Mouse (Mus musculus): ENCODE data around the gene Ros1. TPM values are rescaled to one million over a fixed set of nuclear protein-coding genes. Genes with fewer than 3 reads are reported as not detected.
A peak's percentile ranks its signal among the peaks of the same experiment; 100 is the strongest.

Gene Ros1
- not detected in 2 replicates for total RNA-seq (2014; fragmentation: Nextera tagmentation)
- total RNA-seq (2017), result not detected in 2 replicates

DNA sequence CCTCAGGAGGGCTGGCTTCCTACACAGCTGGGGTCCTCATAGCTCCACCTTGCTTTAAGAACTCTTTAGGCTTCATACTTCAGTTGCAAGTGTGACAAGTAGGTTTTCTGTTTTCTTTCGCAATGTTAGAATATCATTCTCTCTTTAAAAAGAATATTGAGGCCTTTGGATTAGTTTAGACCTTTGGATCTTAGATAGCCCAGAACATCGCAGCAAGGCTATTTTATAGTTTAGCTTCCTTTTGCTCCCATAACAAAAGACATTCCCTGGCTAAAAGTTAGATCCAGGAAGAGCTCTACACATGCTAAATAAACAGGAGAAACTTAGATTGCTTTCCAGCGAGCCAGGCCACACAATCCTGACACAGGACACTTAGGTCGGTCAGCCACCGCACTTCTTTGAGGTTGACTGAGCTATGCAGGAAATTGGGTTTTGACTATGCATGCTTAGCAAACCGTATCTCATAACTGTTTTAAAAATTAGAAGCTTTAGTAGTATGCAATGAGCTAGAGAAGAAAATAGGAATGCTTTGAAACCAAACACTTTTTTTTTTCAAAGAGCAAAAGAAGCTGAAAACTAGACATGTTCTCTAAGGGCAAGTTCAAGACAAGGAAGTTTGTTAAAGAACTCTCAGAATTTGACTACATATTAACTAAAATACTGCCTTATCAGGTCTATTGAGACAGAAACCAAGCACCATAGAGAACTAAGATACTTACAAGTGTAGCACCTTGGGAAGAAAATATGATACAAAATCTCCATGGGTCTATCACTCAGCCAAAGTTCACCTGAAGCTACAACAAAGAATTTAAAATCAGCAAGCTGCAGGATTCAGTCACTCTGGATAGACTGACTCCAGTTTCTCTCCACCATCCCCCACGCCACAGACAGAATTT lies at the start of gene Ros1:
Gene Ros1, minus strand, starts transcription at position 288 of the 896 bp plus-strand sequence.
- no peak for ATAC-seq (replicated peaks; ENCODE audit: low FRiP score, low TSS enrichment, poor library complexity, severe bottlenecking)

- no peak for ATAC-seq (replicated peaks; ENCODE audit: low FRiP score, low TSS enrichment, poor library complexity, severe bottlenecking)
Observed at GRCm38 (mm10) chr10:52242680-52243323, 47.8 kb upstream of the Ros1 start.

- ATAC-seq (replicated peaks; ENCODE audit: low FRiP score, low TSS enrichment, poor library complexity, severe bottlenecking), result no peak
Observed at GRCm38 (mm10) chr10:52242015-52242414, 47.0 kb upstream of the Ros1 start.

DNA sequence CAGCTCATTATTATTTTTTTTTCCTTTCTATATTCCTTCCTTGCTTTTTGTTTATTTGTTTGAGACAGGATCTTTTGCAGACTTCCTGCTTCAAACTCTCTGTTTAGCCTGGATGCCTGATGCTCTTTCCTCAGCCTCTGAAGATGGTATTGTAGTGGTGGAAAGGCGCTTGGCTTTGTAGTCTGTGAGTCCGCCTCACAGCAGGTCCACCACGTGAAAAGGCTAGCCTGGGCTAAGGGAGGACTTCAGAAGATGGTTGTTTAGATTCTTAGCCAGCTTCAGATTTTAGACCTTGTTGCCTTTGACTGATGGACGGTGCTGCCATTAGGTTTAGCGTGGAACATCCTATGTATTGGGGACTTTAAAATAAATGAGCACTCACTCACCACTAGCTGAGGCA lies 40.4 kb upstream of the Ros1 start:
- no peak for ATAC-seq (replicated peaks; ENCODE audit: low FRiP score, low TSS enrichment, poor library complexity, severe bottlenecking)

- no peak for ATAC-seq (replicated peaks; ENCODE audit: low FRiP score, low TSS enrichment, poor library complexity, severe bottlenecking)
Observed at GRCm38 (mm10) chr10:52234654-52234981, 39.6 kb upstream of the Ros1 start.

DNA sequence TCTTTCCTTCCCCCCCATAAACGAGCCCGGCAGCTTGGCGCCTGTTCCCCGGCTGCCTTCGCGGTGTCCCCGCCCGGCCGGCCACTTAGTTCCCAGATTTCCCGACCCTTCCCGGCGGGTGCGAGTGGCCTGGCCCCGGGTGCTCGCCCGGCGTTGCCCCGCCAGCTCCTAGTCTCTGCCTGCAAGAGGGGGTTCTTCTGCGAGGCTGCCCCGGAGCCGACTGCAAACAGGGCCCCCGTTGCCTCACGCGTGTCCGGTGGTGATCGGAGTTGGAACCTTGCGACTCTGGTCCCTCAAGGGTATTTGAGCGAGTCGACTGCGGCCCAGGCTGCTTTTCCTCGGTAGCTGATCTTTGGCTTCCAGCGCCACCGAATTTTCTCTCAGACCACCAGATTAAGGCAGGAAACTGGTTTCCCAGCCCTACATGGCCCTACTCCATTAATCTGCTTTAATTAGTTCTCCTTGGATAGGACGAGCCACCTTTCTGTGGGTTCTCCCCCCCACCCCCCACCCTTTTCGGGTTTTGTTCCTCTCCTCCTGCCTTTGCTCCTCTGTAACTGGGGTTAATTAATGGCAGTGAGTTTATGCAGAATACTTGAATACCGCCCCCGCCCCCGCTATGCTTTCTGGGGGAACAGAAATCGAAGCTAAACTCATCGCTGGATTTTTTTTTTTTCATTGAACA lies 39.1 kb upstream of the Ros1 start:
- 0 out of 2 replicates have a peak, but pooled peaks have one; percentile 15 for ATAC-seq (replicated peaks; ENCODE audit: low FRiP score, low TSS enrichment, poor library complexity, severe bottlenecking)

- peak; percentile 74 for ATAC-seq (replicated peaks; ENCODE audit: low FRiP score, low TSS enrichment, poor library complexity, severe bottlenecking)
Observed at GRCm38 (mm10) chr10:52233301-52233968, 38.4 kb upstream of the Ros1 start, which contains the start of gene Dcbld1. Gene Dcbld1, plus strand, starts transcription at chr10:52233619.

- ATAC-seq (replicated peaks; ENCODE audit: low FRiP score, low TSS enrichment, poor library complexity, severe bottlenecking), result peak; percentile 77
Observed at GRCm38 (mm10) chr10:52232196-52233176, 37.4 kb upstream of the Ros1 start.

GRCm38 (mm10) chr10:52219600-52219999 lies 24.6 kb upstream of the Ros1 start:
- ATAC-seq (replicated peaks; ENCODE audit: low FRiP score, low TSS enrichment, poor library complexity, severe bottlenecking), result no peak

DNA sequence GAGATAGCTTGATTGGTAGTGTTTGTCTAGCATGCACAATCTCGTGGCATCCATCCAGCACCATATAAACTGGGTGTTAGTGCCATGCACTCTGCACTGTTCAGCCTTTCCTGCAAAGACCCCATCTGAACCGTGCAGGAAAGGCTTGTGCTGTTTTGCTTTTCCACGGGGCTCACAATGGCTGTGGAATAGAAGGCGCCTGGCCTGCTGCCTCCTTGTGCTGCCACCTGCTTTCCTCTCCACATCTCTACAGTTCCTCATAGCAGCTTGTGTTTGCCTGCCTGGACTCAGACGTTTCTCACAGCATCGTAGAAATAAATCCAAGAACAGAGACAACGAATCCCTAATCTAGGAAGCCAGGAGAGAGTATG lies 22.5 kb upstream of the Ros1 start:
- ATAC-seq (replicated peaks; ENCODE audit: low FRiP score, low TSS enrichment, poor library complexity, severe bottlenecking), result no peak

DNA sequence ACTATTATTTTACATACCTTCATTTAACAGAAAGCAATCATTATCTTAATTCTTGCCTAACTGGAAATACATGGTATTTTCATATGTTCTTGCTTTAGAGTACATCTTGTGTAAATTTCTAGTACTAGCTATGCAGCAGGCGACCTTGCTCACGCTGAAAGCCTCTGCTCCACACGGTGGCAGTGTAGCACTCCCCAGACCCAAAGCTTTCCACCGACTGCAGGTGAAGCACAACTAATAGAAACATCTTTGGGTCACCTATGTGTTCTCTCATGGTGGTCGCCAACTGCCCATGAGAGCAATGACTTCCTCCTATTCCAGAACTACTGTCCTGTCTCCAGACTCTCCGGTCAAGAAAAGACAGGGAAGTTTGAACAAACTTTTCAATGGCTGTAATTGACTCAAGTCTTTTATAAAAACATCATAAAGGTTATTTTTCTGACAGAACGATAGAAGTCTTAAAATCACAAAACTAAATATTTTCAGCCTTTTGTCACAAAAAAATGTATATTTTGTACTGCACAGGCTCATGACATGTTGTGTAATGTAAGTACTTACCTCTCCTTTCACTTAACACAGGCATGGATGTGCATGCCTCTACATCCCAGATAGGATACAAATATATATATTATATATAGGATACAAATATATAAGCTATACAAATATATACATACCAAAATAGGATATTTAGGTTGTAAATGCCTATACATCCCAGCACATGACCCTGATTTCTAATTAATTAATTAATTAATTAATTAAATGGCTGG lies 21.9 kb upstream of the Ros1 start:
- ATAC-seq (replicated peaks; ENCODE audit: low FRiP score, low TSS enrichment, poor library complexity, severe bottlenecking), result 0 out of 2 replicates have a peak, but pooled peaks have one; percentile 61

DNA sequence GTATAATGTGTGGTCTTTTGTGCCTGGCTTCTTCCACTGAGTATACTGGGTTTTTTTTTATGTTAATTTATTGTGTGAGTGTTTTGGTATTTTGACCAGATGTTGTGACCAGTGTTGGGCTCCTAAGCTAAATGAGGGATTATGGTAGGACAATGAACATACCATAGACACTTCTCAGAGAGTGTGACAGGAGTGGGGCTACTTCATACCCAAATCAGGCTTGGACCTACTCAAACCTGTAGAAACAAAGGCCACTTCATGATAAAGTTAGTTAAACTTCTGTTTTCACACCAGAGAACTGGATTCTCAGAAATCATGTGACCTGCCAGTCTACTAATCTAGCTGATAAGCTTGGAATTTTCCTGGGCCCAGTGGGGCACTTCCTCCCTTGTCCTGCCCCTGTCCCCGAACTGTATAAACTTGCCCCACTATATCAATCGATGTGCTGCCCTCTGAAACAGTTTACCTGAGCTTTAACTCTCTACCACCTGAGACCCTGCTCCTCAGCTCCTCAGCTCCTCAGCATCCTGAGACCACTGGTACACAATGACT lies 20.3 kb upstream of the Ros1 start:
- no peak for ATAC-seq (replicated peaks; ENCODE audit: low FRiP score, low TSS enrichment, poor library complexity, severe bottlenecking)

DNA sequence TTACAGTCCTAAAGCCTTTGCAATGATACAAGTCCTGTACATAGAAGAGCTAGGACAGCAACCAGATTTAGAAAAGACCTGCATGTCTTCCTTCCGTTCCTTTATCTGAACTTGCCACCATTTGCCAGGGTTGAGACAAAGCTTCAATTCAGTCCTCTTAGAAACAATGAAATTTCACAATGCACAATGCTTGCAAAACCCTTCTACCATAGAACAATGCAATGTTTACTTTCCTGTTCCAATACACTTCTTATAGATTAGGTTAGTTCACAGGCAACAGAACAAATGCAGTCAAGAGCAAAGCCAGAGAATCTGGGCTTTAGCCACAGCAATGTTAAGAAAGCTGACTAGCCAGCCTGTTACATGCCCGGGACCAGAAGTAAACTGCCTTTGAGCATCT lies 9.0 kb upstream of the Ros1 start:
- no peak for ATAC-seq (replicated peaks; ENCODE audit: low FRiP score, low TSS enrichment, poor library complexity, severe bottlenecking)

GRCm38 (mm10) chr10:52185900-52186299 lies 9.1 kb downstream of the Ros1 start:
- ATAC-seq (replicated peaks; ENCODE audit: low FRiP score, low TSS enrichment, poor library complexity, severe bottlenecking), result no peak

DNA sequence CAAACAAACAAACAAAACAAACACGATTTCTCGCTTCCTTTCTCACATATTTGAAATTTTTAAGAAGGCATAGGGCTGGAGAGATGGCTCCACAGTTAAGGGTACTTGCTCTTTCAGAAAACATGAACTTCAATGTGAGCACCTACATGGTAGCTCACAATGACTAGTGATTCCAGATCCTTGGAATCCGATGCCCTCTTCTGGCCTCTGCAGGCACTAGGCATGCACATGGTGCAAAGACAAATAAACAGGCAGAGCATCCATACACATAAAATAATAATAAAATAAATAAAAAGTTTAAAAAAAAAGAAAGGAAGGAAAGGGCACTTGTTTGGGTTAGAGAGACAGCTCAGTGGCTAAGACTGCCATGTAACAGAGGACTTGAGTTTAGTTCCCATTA lies 12.2 kb downstream of the Ros1 start:
- ATAC-seq (replicated peaks; ENCODE audit: low FRiP score, low TSS enrichment, poor library complexity, severe bottlenecking), result no peak

- no peak for ATAC-seq (replicated peaks; ENCODE audit: low FRiP score, low TSS enrichment, poor library complexity, severe bottlenecking)
Observed at GRCm38 (mm10) chr10:52174376-52174775, 20.7 kb downstream of the Ros1 start.

GRCm38 (mm10) chr10:52170489-52170888 lies 24.6 kb downstream of the Ros1 start:
- no peak for ATAC-seq (replicated peaks; ENCODE audit: low FRiP score, low TSS enrichment, poor library complexity, severe bottlenecking)

GRCm38 (mm10) chr10:52169841-52170240 lies 25.2 kb downstream of the Ros1 start:
- ATAC-seq (replicated peaks; ENCODE audit: low FRiP score, low TSS enrichment, poor library complexity, severe bottlenecking), result no peak
